Mouse (Mus musculus) 3134 (cell line): Measurements from ENCODE around the gene Vegfb.

Source experiments
- DNase-seq: peaks from one replicate; pipeline ENCODE4 v3.0.0-alpha.2; 2011; ENCODE audit warnings: low spot score; ENCODE audit not compliant: insufficient read length; ENCODE audit errors: extremely low read depth

The Vegfb gene

GRCm38 (mm10) chr19:6987061-6987903 lies at the start of gene Vegfb:
Gene Vegfb (minus strand): TSS chr19:6987651.
- DNase-seq: peak; percentile 81

- no peak for DNase-seq
Measured at GRCm38 (mm10) chr19:7034006-7034405, 46.6 kb upstream of the Vegfb start.

- DNase-seq: no peak
Measured at GRCm38 (mm10) chr19:7029531-7029930, 42.1 kb upstream of the Vegfb start.

GRCm38 (mm10) chr19:7020224-7020641 lies 32.8 kb upstream of the Vegfb start:
- no peak for DNase-seq

- DNase-seq: no peak
Measured at GRCm38 (mm10) chr19:7019191-7019590, 31.7 kb upstream of the Vegfb start, which contains the start of gene Fermt3. Gene Fermt3 (minus strand): TSS chr19:7019469.

- no peak for DNase-seq
Measured at GRCm38 (mm10) chr19:7018546-7018945, 31.1 kb upstream of the Vegfb start.

- DNase-seq: no peak
Measured at GRCm38 (mm10) chr19:7017541-7018457, 30.3 kb upstream of the Vegfb start.

- DNase-seq: no peak
Measured at GRCm38 (mm10) chr19:7014481-7015135, 27.2 kb upstream of the Vegfb start.

- no peak for DNase-seq
Measured at GRCm38 (mm10) chr19:7013984-7014383, 26.5 kb upstream of the Vegfb start.

GRCm38 (mm10) chr19:7012426-7012825 lies 25.0 kb upstream of the Vegfb start:
- no peak for DNase-seq

- DNase-seq: no peak
Measured at GRCm38 (mm10) chr19:7006892-7007593, 19.6 kb upstream of the Vegfb start.

GRCm38 (mm10) chr19:6999360-7000063 lies 12.1 kb upstream of the Vegfb start:
- no peak for DNase-seq

GRCm38 (mm10) chr19:6997721-6998290 lies 10.4 kb upstream of the Vegfb start:
- no peak for DNase-seq

GRCm38 (mm10) chr19:6996006-6996405 lies 8.6 kb upstream of the Vegfb start, which contains the start of the genes Nudt22 and Trpt1:
Gene Nudt22 (minus strand): TSS chr19:6996117.
Gene Trpt1 (plus strand): TSS chr19:6996131.
- DNase-seq: peak; percentile 82

- DNase-seq: peak; percentile 49
Measured at GRCm38 (mm10) chr19:6995255-6995991, 8.0 kb upstream of the Vegfb start.

GRCm38 (mm10) chr19:6994489-6994888 lies 7.0 kb upstream of the Vegfb start:
- no peak for DNase-seq

- DNase-seq: no peak
Measured at GRCm38 (mm10) chr19:6994002-6994401, 6.6 kb upstream of the Vegfb start.

GRCm38 (mm10) chr19:6993011-6993770 lies 5.7 kb upstream of the Vegfb start:
- DNase-seq: no peak
